Mouse (Mus musculus) myocyte (in vitro differentiated cells): Measurements from ENCODE around the gene Fgd4.

Source experiments
- CEBPB ChIP-seq: IDR thresholded peaks from 2 replicates; pipeline ENCODE4 v1.6.1; 2011; ENCODE audit warnings: mild to moderate bottlenecking, moderate library complexity; ENCODE audit not compliant: poor library complexity, insufficient read depth, severe bottlenecking
- E2F4 ChIP-seq: IDR thresholded peaks from one replicate; pipeline ENCODE4 v1.6.1; 2011; ENCODE audit warnings: mild to moderate bottlenecking, control low read depth, moderate library complexity; ENCODE audit not compliant: insufficient read depth
- MAX ChIP-seq: IDR thresholded peaks from one replicate; pipeline ENCODE4 v1.6.1; 2011; ENCODE audit warnings: low read depth, mild to moderate bottlenecking, control low read depth
- MYOD1 ChIP-seq, 3 experiments: IDR thresholded peaks; one replicate each; pipeline ENCODE4 v1.6.1; 2011; ENCODE audit warnings: control low read depth in 2 of 3, low read depth in 2 of 3, mild to moderate bottlenecking in 2 of 3, moderate library complexity in 1 of 3; ENCODE audit not compliant: insufficient read length in 2 of 3, control insufficient read depth in 1 of 3
- MYOG ChIP-seq, 3 experiments: IDR thresholded peaks; one replicate each; pipeline ENCODE4 v1.6.1; 2011; ENCODE audit warnings: control low read depth in 2 of 3, low read depth in 2 of 3, mild to moderate bottlenecking in 2 of 3; ENCODE audit not compliant: insufficient read length in 2 of 3, control insufficient read depth in 1 of 3, insufficient read depth in 1 of 3
- POLR2A ChIP-seq: IDR thresholded peaks from one replicate; pipeline ENCODE4 v1.6.1; 2011; ENCODE audit warnings: low read depth, mild to moderate bottlenecking, control low read depth, moderate library complexity; ENCODE audit not compliant: insufficient read length
- POLR2AphosphoS2 ChIP-seq: IDR thresholded peaks from one replicate; pipeline ENCODE4 v1.6.1; 2011; ENCODE audit warnings: low read depth, control low read depth; ENCODE audit not compliant: insufficient read length
- REST ChIP-seq: IDR thresholded peaks from one replicate; pipeline ENCODE4 v1.6.1; 2011; ENCODE audit warnings: mild to moderate bottlenecking, control low read depth, moderate library complexity; ENCODE audit not compliant: insufficient read depth, insufficient read length
- SRF ChIP-seq: IDR thresholded peaks from one replicate; pipeline ENCODE4 v1.6.1; 2011; ENCODE audit warnings: low read depth; ENCODE audit not compliant: control insufficient read depth, insufficient read length
- TCF12 ChIP-seq: IDR thresholded peaks from one replicate; pipeline ENCODE4 v1.6.1; 2011; ENCODE audit warnings: mild to moderate bottlenecking, control low read depth; ENCODE audit not compliant: poor library complexity, insufficient read depth, severe bottlenecking
- TCF3 ChIP-seq: IDR thresholded peaks from one replicate; pipeline ENCODE4 v1.6.1; 2011; ENCODE audit warnings: low read depth, control low read depth; ENCODE audit not compliant: insufficient read length
- USF1 ChIP-seq: IDR thresholded peaks from one replicate; pipeline ENCODE4 v1.6.1; 2011; ENCODE audit warnings: low read depth, mild to moderate bottlenecking, control low read depth, moderate library complexity

GRCm38 (mm10) chr16:16554098-16554497 lies 46.3 kb downstream of the Fgd4 start:
- no peak for TF ChIP-seq MYOG (IDR thresholded peaks at IDR 0.05; ENCODE audit: control insufficient read depth in 1 of 3, insufficient read depth in 1 of 3, insufficient read length in 2 of 3, low read depth in 2 of 3)
- TF ChIP-seq MAX: no peak
- TF ChIP-seq POLR2A: no peak
- no peak for TF ChIP-seq USF1
- no peak for TF ChIP-seq TCF12
- no peak for TF ChIP-seq POLR2AphosphoS2
- no peak for TF ChIP-seq MYOD1 (IDR thresholded peaks at IDR 0.05; ENCODE audit: control insufficient read depth in 1 of 3, insufficient read length in 2 of 3, low read depth in 2 of 3)
- no peak for TF ChIP-seq E2F4
- no peak for TF ChIP-seq CEBPB
- no peak for TF ChIP-seq REST
- TF ChIP-seq SRF: no peak
- TF ChIP-seq TCF3: no peak
